Mouse (Mus musculus) liver, embryonic 14.5 days (tissue): ENCODE measurements around the gene Aak1.

Experiments
- CTCF ChIP-seq: IDR thresholded peaks from 2 replicates; pipeline ENCODE4 v1.5.1; 2016; ENCODE audit warnings: antibody characterized with exemption, low read depth, control low read depth
- EP300 ChIP-seq: IDR thresholded peaks from 2 replicates; pipeline ENCODE4 v1.6.1; 2016; ENCODE audit warnings: antibody characterized with exemption, low read depth

DNA sequence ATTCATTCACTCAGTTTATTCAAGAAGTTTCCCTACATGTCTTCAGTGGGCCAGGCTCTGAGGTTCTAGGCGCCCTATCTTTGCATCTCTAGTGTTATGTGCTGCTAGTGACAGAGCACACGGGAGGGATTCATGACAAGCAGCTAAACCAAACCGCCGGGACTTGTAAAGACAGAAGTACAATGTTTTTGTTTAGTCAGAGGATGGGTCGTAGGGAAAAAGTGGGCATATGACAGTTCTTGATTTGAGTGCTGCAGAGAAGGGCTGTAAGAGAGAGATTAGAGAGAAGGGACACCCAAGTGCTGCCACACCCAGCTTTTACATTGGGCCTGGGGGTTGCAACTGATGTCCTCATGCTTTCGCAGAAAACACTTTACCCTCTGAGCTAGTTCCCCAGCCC lies 35.4 kb downstream of the Aak1 start:
- no peak for TF ChIP-seq CTCF
- peak; percentile 77 for TF ChIP-seq EP300
